Mouse (Mus musculus): ENCODE measurements around the gene Acox3. TPM values are rescaled to one million over a fixed set of nuclear protein-coding genes. Genes with fewer than 3 reads are reported as not detected.

Acox3 gene
- polyA plus RNA-seq, 1 experiment from 2014 or later = 15.1 TPM

DNA sequence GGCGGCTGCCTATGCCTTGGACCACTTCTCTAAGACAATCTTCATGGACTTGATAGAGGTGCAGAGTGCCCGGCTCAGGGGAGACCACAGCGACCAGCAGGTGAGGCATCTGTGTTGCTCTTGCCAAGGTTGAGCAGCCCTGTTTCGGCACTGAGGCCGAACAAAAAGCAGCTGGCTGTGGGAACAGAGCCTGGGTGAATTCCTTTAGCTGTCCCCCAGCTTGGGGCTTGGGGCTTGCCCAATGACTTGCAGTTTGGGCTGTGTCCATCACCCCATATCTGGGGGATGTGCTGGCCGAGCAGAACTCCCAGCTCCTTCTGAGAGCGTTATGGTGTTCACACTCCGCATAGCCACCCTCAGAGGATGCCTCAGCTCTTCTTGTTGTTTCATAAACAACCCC is 18.7 kb downstream of the Acox3 start:
- H3K4me2 ChIP-seq (ENCODE audit: low read depth, low read length) = no peak overlapping the region
- peaks cover 12% of the 10 kb centered on the region for H3K36me3 ChIP-seq (ENCODE audit: control insufficient read depth, insufficient read depth, low read length)
- peaks cover 4% of the 10 kb centered on the region; the same call in 1 of the 2 replicates for H3K9me3 ChIP-seq (replicated peaks; ENCODE audit: control insufficient read depth, low read length)
- H3K27me3 ChIP-seq (ENCODE audit: control insufficient read depth, insufficient read depth, low read length) = no peaks in the 10 kb centered on the region
- no peak overlapping the region for H3K4me3 ChIP-seq (replicated peaks; ENCODE audit: low read length)
- H3K4me1 ChIP-seq (ENCODE audit: control insufficient read depth, insufficient read depth, low read length) = no peaks in the 10 kb centered on the region
- ATAC-seq (ENCODE audit: insufficient read depth, low FRiP score) = no peak
- H3K27ac ChIP-seq (ENCODE audit: low read length) = no peak overlapping the region
- 87% methylated on average over 8 of the region's 8 CpGs for WGBS
- H3K9ac ChIP-seq (ENCODE audit: low read length) = no peak overlapping the region

DNA sequence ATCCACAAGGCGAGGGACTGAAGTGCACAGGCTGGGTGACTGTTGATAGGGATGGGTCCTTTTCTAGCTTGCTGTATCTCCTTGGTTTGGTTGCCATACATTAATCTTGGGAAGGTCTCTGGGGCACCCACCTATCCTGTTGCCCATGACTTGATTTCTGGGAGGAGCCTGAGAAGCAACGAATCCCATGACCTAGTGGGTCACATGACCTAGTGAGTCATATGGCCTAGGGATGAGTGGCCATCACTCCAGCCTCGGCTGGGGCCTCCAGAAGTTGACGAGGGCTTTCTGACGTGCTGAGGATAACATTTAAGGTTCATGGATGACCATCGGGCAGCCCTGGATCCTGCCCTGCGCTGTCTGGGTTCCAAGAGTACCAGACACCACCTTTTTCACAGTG is 22.5 kb downstream of the Acox3 start:
- H3K4me1 ChIP-seq (ENCODE audit: control insufficient read depth, insufficient read depth, low read length) = peaks cover 22% of the 10 kb centered on the region
- no peak overlapping the region for H3K4me2 ChIP-seq (ENCODE audit: low read depth, low read length)
- H3K4me3 ChIP-seq (replicated peaks; ENCODE audit: low read length) = no peak overlapping the region
- no peaks in the 10 kb centered on the region for H3K27me3 ChIP-seq (ENCODE audit: control insufficient read depth, insufficient read depth, low read length)
- H3K36me3 ChIP-seq (ENCODE audit: control insufficient read depth, insufficient read depth, low read length) = no peaks in the 10 kb centered on the region
- ATAC-seq (ENCODE audit: insufficient read depth, low FRiP score) = no peak
- H3K9ac ChIP-seq (ENCODE audit: low read length) = no peak overlapping the region
- WGBS = 82% methylated on average over 7 of the region's 7 CpGs
- no peak overlapping the region for H3K27ac ChIP-seq (ENCODE audit: low read length)
- H3K9me3 ChIP-seq (replicated peaks; ENCODE audit: control insufficient read depth, low read length) = no peaks in the 10 kb centered on the region

DNA sequence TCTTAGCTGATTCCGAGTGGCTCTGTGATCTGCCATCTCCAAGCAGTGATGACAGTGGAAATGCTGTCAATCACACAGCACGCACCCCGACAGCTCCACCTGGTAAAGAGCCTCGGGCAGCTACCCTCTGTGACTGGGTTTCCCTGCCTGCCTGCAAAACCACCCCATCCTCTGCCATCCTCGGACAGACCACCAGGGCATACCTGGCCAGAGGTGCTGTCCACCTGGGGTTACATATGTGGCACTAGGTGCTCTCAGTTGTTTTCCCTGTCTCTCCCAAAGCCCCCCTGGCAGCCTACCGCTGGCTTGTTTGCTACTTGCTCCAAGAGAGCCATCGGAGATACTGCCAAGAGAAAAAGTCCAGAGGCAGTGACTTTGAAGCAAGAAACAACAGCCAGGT is 24.0 kb downstream of the Acox3 start:
- 86% methylated on average over 7 of the region's 7 CpGs for WGBS
- Histone ChIP-seq H3K4me1 (ENCODE audit: control insufficient read depth, insufficient read depth, low read length) (peaks cover 22% of the 10 kb centered on the region), H3K9ac (ENCODE audit: low read length) (no peak overlapping the region), H3K36me3 (ENCODE audit: control insufficient read depth, insufficient read depth, low read length) (no peaks in the 10 kb centered on the region), H3K27me3 (ENCODE audit: control insufficient read depth, insufficient read depth, low read length) (no peaks in the 10 kb centered on the region), H3K27ac (ENCODE audit: low read length) (no peak overlapping the region), H3K4me2 (ENCODE audit: low read depth, low read length) (no peak overlapping the region), H3K9me3 (replicated peaks; ENCODE audit: control insufficient read depth, low read length) (no peaks in the 10 kb centered on the region), H3K4me3 (replicated peaks; ENCODE audit: low read length) (no peak overlapping the region)
- no peak for ATAC-seq (ENCODE audit: insufficient read depth, low FRiP score)

DNA sequence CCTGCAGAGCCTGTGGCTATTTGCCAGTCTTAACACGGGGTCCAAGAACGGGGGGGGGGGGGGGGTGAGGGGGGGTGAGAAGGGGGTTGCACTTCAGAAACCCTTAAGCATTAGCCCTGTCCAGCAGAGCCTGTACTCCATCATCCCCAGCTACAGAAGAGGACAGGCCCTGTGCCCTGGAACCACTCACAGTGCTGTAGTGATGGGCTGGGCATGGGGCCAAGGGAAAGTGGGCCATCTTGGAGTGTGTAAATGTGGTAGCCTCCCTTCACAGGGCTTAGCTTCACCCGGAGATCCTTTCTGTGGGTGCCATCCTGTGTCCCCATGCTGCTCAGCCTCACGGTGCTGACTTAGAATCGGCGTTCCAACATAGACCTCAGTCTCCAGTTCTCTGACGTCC is 24.9 kb downstream of the Acox3 start:
- Histone ChIP-seq H3K4me3 (replicated peaks; ENCODE audit: low read length) (no peak overlapping the region), H3K27me3 (ENCODE audit: control insufficient read depth, insufficient read depth, low read length) (no peaks in the 10 kb centered on the region), H3K36me3 (ENCODE audit: control insufficient read depth, insufficient read depth, low read length) (no peaks in the 10 kb centered on the region), H3K9me3 (replicated peaks; ENCODE audit: control insufficient read depth, low read length) (no peaks in the 10 kb centered on the region), H3K27ac (ENCODE audit: low read length) (no peak overlapping the region), H3K4me2 (ENCODE audit: low read depth, low read length) (no peak overlapping the region), H3K4me1 (ENCODE audit: control insufficient read depth, insufficient read depth, low read length) (peaks cover 22% of the 10 kb centered on the region), H3K9ac (ENCODE audit: low read length) (no peak overlapping the region)
- WGBS = 61% methylated on average over 7 of the region's 7 CpGs
- peak; percentile 65; the same call in 1 of the 2 replicates for ATAC-seq (ENCODE audit: insufficient read depth, low FRiP score)

DNA sequence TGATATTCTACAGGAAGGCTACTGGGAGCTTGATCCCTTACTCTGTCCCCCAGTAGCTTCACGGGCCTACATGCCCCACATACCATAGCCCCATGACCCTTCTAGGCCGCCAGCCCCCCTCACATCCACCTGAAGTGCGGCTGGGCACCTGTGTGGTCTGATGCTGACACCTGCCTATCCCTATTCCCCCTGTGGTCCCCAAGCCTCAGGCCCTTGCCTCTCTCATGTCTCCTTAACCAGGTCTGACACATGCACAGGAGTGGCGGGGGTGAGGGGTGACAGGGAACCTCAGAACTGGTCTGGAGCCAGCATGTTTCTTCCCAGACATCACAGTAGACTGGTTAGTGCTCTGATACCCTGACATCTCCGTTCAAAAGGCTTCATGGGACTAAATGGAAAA is 25.7 kb downstream of the Acox3 start:
- H3K4me2 ChIP-seq (ENCODE audit: low read depth, low read length) = no peak overlapping the region
- H3K9me3 ChIP-seq (replicated peaks; ENCODE audit: control insufficient read depth, low read length) = no peaks in the 10 kb centered on the region
- H3K9ac ChIP-seq (ENCODE audit: low read length) = no peak overlapping the region
- no peak for ATAC-seq (ENCODE audit: insufficient read depth, low FRiP score)
- 78% methylated on average over 5 of the region's 5 CpGs for WGBS
- no peaks in the 10 kb centered on the region for H3K36me3 ChIP-seq (ENCODE audit: control insufficient read depth, insufficient read depth, low read length)
- H3K4me3 ChIP-seq (replicated peaks; ENCODE audit: low read length) = no peak overlapping the region
- peak overlapping the region; percentile 40; the same call in 1 of the 2 replicates for H3K27ac ChIP-seq (ENCODE audit: low read length)
- H3K27me3 ChIP-seq (ENCODE audit: control insufficient read depth, insufficient read depth, low read length) = no peaks in the 10 kb centered on the region
- H3K4me1 ChIP-seq (ENCODE audit: control insufficient read depth, insufficient read depth, low read length) = peaks cover 22% of the 10 kb centered on the region

DNA sequence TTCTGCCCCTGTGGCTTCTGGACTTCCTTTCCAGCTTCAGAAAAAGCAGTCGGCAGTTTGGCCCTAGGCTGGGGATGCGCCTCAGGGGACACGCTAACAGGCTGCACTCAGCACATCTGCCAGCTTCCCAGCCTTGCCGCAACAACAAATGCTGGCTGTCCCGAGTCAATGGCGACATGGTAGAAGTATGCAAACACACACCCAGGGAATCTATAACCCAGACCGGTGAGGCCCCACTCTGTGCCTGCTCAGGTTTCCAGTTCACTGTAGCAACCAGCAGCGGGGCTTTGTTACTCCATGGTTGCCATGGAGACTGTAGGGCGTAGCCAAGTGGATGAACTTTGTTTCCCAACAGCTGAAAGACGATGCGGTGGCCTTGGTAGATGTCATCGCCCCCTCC is 26.5 kb downstream of the Acox3 start:
- no peak overlapping the region for H3K4me3 ChIP-seq (replicated peaks; ENCODE audit: low read length)
- no peaks in the 10 kb centered on the region for H3K36me3 ChIP-seq (ENCODE audit: control insufficient read depth, insufficient read depth, low read length)
- peak overlapping the region; percentile 41; the same call in 1 of the 2 replicates for H3K9ac ChIP-seq (ENCODE audit: low read length)
- peak; percentile 65; the same call in 1 of the 2 replicates for ATAC-seq (ENCODE audit: insufficient read depth, low FRiP score)
- peaks cover 22% of the 10 kb centered on the region for H3K4me1 ChIP-seq (ENCODE audit: control insufficient read depth, insufficient read depth, low read length)
- WGBS = 23% methylated on average over 12 of the region's 12 CpGs
- no peaks in the 10 kb centered on the region for H3K9me3 ChIP-seq (replicated peaks; ENCODE audit: control insufficient read depth, low read length)
- no peaks in the 10 kb centered on the region for H3K27me3 ChIP-seq (ENCODE audit: control insufficient read depth, insufficient read depth, low read length)
- peak overlapping the region; percentile 40; the same call in 1 of the 2 replicates for H3K27ac ChIP-seq (ENCODE audit: low read length)
- H3K4me2 ChIP-seq (ENCODE audit: low read depth, low read length) = no peak overlapping the region

DNA sequence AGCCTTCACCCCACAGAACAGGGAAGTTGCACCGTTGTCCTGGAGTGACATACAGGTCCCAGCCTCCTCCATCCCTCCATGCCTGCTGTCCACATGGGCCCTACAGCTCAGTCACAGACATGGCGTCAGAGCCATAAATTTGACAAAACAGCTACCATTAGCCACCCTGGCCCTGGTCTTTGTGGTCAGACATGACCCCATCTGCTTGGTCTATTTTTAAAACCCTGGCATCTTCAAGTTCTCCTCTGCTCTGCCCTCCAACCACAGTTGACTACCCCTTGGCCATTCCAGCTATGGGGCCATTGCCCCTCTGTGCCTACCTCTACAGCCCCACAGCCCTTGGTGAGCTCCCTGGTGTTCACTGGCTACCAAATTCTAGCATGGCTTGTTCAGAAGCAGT is 27.1 kb downstream of the Acox3 start:
- H3K27ac ChIP-seq (ENCODE audit: low read length) = no peak overlapping the region

DNA sequence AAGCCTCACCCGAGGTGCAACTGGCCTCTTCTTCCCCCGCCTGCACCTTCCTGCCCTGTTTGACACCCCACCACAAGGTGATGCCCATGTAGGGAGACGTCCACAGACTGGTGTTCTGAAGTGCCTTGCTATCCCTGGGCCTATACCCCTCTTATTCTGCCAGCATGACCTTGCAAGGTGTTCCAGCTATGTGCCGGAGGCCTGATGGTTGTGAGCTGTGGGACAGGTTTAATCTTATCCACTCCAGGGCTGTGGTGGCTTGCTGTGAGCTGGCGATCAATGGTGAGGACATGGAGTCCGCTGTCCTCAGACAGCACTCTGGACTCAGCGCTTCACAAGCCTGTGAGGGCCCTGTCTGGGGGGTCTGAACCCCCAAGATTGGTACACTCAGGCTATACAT is 27.5 kb downstream of the Acox3 start:
- 90% methylated on average over 7 of the region's 7 CpGs for WGBS
- Histone ChIP-seq H3K9me3 (replicated peaks; ENCODE audit: control insufficient read depth, low read length) (no peaks in the 10 kb centered on the region), H3K36me3 (ENCODE audit: control insufficient read depth, insufficient read depth, low read length) (no peaks in the 10 kb centered on the region), H3K27ac (ENCODE audit: low read length) (no peak overlapping the region), H3K4me3 (replicated peaks; ENCODE audit: low read length) (no peak overlapping the region), H3K4me2 (ENCODE audit: low read depth, low read length) (no peak overlapping the region), H3K9ac (ENCODE audit: low read length) (no peak overlapping the region), H3K27me3 (ENCODE audit: control insufficient read depth, insufficient read depth, low read length) (no peaks in the 10 kb centered on the region), H3K4me1 (ENCODE audit: control insufficient read depth, insufficient read depth, low read length) (peaks cover 22% of the 10 kb centered on the region)
- no peak for ATAC-seq (ENCODE audit: insufficient read depth, low FRiP score)

More for the DNA sequence above, 27.1 kb downstream of the Acox3 start:
- Histone ChIP-seq H3K4me1 (ENCODE audit: control insufficient read depth, insufficient read depth, low read length) (peaks cover 22% of the 10 kb centered on the region), H3K9me3 (replicated peaks; ENCODE audit: control insufficient read depth, low read length) (no peaks in the 10 kb centered on the region), H3K36me3 (ENCODE audit: control insufficient read depth, insufficient read depth, low read length) (no peaks in the 10 kb centered on the region), H3K27me3 (ENCODE audit: control insufficient read depth, insufficient read depth, low read length) (no peaks in the 10 kb centered on the region), H3K9ac (ENCODE audit: low read length) (no peak overlapping the region), H3K4me2 (ENCODE audit: low read depth, low read length) (no peak overlapping the region), H3K4me3 (replicated peaks; ENCODE audit: low read length) (no peak overlapping the region)
- no peak for ATAC-seq (ENCODE audit: insufficient read depth, low FRiP score)
- 73% methylated on average over 2 of the region's 2 CpGs for WGBS

DNA sequence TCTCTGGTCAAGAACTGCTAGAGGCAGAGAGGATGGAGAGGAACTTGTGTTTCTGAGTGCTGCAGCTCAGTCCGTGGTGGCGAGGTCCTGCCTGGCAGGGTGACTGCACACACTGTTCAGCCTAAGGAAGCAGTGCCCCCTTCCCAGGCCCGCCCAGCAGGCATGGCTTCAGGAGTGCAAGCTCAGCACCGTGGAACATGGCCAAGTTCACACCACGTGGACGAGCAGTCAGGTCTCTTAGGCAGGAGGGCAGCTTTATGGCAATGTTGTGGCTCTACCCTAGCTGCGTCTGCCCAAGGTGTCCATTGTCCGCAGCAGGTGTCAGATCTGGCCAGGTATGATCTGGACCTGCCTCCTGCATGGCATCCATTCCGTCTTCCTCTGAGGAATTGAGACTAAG is 28.3 kb downstream of the Acox3 start:
- Histone ChIP-seq H3K36me3 (ENCODE audit: control insufficient read depth, insufficient read depth, low read length) (no peaks in the 10 kb centered on the region), H3K4me3 (replicated peaks; ENCODE audit: low read length) (no peak overlapping the region), H3K4me1 (ENCODE audit: control insufficient read depth, insufficient read depth, low read length) (peaks cover 22% of the 10 kb centered on the region), H3K9ac (ENCODE audit: low read length) (no peak overlapping the region), H3K27ac (ENCODE audit: low read length) (no peak overlapping the region), H3K4me2 (ENCODE audit: low read depth, low read length) (no peak overlapping the region), H3K9me3 (replicated peaks; ENCODE audit: control insufficient read depth, low read length) (no peaks in the 10 kb centered on the region), H3K27me3 (ENCODE audit: control insufficient read depth, insufficient read depth, low read length) (no peaks in the 10 kb centered on the region)
- 87% methylated on average over 9 of the region's 9 CpGs for WGBS
- ATAC-seq (ENCODE audit: insufficient read depth, low FRiP score) = no peak

DNA sequence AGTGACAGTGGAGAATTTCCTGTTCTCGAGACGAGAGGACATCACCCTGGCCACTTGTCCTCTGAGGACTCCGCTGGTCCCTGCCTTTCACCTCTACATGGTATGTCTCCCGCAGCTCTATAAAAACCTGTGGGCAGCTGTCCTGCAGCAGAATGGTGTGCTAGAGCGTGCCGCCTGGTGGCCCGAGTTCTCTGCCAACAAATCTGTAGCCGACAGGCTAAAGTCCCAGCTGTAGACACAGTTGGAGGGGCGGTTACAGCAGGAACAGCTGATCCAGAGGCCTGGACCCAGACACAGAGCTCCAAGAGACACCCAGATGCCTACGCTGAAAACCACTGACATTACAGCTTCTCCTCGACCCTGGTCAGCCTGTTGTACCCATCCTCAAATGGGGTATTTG is 29.1 kb downstream of the Acox3 start:
- H3K36me3 ChIP-seq (ENCODE audit: control insufficient read depth, insufficient read depth, low read length) = no peaks in the 10 kb centered on the region
- WGBS = 77% methylated on average over 11 of the region's 11 CpGs
- H3K9ac ChIP-seq (ENCODE audit: low read length) = no peak overlapping the region
- no peaks in the 10 kb centered on the region for H3K9me3 ChIP-seq (replicated peaks; ENCODE audit: control insufficient read depth, low read length)
- H3K4me3 ChIP-seq (replicated peaks; ENCODE audit: low read length) = no peak overlapping the region
- H3K4me2 ChIP-seq (ENCODE audit: low read depth, low read length) = no peak overlapping the region
- no peak overlapping the region for H3K27ac ChIP-seq (ENCODE audit: low read length)
- peaks cover 22% of the 10 kb centered on the region for H3K4me1 ChIP-seq (ENCODE audit: control insufficient read depth, insufficient read depth, low read length)
- no peaks in the 10 kb centered on the region for H3K27me3 ChIP-seq (ENCODE audit: control insufficient read depth, insufficient read depth, low read length)
- ATAC-seq (ENCODE audit: insufficient read depth, low FRiP score) = no peak
